Mouse (Mus musculus): ENCODE data around the gene Peli1.
"Not testable (repeated sequence)": the region's sequence is repeated elsewhere in the genome, so short reads cannot be mapped to it uniquely, and the experiment has no call there.

The Peli1 gene

GRCm38 (mm10) chr11:21150316-21150715, 59.2 kb downstream of the Peli1 start:
- no peak for DNase-seq (ENCODE audit: low read depth, low spot score)

- no peak for DNase-seq (ENCODE audit: low read depth, low spot score)
Observed at GRCm38 (mm10) chr11:21151672-21152071, 60.6 kb downstream of the Peli1 start.

GRCm38 (mm10) chr11:21153111-21153510, 62.0 kb downstream of the Peli1 start:
- DNase-seq (ENCODE audit: low read depth, low spot score): no peak

- peak; percentile 53 for DNase-seq (ENCODE audit: low read depth, low spot score)
Observed at GRCm38 (mm10) chr11:21157595-21157994, 66.5 kb downstream of the Peli1 start.

GRCm38 (mm10) chr11:21162093-21162492, 71.0 kb downstream of the Peli1 start:
- no peak for DNase-seq (ENCODE audit: low read depth, low spot score)

GRCm38 (mm10) chr11:21163143-21163542, 72.1 kb downstream of the Peli1 start:
- no peak for DNase-seq (ENCODE audit: low read depth, low spot score)

- no peak for DNase-seq (ENCODE audit: low read depth, low spot score)
Observed at GRCm38 (mm10) chr11:21163673-21164072, 72.6 kb downstream of the Peli1 start.

GRCm38 (mm10) chr11:21164312-21164993, 73.4 kb downstream of the Peli1 start:
- no peak for DNase-seq (ENCODE audit: low read depth, low spot score)

GRCm38 (mm10) chr11:21164994-21165560, 74.0 kb downstream of the Peli1 start:
- no peak for DNase-seq (ENCODE audit: low read depth, low spot score)

GRCm38 (mm10) chr11:21166495-21167096, 75.5 kb downstream of the Peli1 start:
- no peak for DNase-seq (ENCODE audit: low read depth, low spot score)

- no peak for DNase-seq (ENCODE audit: low read depth, low spot score)
Observed at GRCm38 (mm10) chr11:21168828-21169607, 77.9 kb downstream of the Peli1 start.

GRCm38 (mm10) chr11:21169608-21169860, 78.4 kb downstream of the Peli1 start:
- DNase-seq (ENCODE audit: low read depth, low spot score): not testable (repeated sequence)

GRCm38 (mm10) chr11:21172281-21172680, 81.2 kb downstream of the Peli1 start:
- DNase-seq (ENCODE audit: low read depth, low spot score): no peak

GRCm38 (mm10) chr11:21173926-21174325, 82.8 kb downstream of the Peli1 start:
- DNase-seq (ENCODE audit: low read depth, low spot score): no peak

GRCm38 (mm10) chr11:21174396-21174795, 83.3 kb downstream of the Peli1 start:
- no peak for DNase-seq (ENCODE audit: low read depth, low spot score)

GRCm38 (mm10) chr11:21175063-21175462, 84.0 kb downstream of the Peli1 start:
- no peak for DNase-seq (ENCODE audit: low read depth, low spot score)

- no peak for DNase-seq (ENCODE audit: low read depth, low spot score)
Observed at GRCm38 (mm10) chr11:21176491-21176890, 85.4 kb downstream of the Peli1 start.

- DNase-seq (ENCODE audit: low read depth, low spot score): peak; percentile 57
Observed at GRCm38 (mm10) chr11:21178343-21178742, 87.3 kb downstream of the Peli1 start.

GRCm38 (mm10) chr11:21178998-21179645, 88.0 kb downstream of the Peli1 start:
- no peak for DNase-seq (ENCODE audit: low read depth, low spot score)

- not testable (repeated sequence) for DNase-seq (ENCODE audit: low read depth, low spot score)
Observed at GRCm38 (mm10) chr11:21179873-21180272, 88.8 kb downstream of the Peli1 start.

GRCm38 (mm10) chr11:21180650-21181049, 89.6 kb downstream of the Peli1 start:
- no peak for DNase-seq (ENCODE audit: low read depth, low spot score)

GRCm38 (mm10) chr11:21181616-21182015, 90.5 kb downstream of the Peli1 start:
- no peak for DNase-seq (ENCODE audit: low read depth, low spot score)

Data from 3T3-L1 (cell line).